Mouse (Mus musculus): ENCODE measurements at regions not wholly inside any gene's neighbourhood (a gene's known extent, or its start where the extent isn't known, plus 50 kb on each side); places are given as distances from the start of the nearest gene placed in this dataset.

DNA sequence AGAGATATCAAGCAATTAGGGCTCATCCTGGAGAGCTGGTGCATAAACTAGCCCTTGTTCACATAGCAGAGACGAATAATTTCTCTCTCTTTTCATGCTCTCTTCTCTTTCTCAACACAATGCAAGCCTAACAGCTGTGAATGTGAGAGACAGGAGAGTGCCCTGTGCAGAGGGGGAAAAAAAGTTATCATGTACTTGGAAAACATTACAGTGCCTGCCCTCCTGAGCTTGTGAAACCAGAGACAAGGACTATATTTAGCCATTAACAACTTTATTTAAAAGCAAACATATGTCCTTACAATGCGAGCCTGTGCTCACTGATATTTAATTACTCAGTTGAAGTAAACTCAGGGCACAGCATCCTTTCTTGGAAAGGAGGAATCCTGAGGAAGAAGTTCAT lies 543.8 kb upstream of the Tenm3 start:
- TF ChIP-seq POLR2A (IDR thresholded peaks at IDR 0.05; ENCODE audit: borderline replicate concordance, extremely low read depth, insufficient read depth, insufficient read length, poor library complexity, severe bottlenecking) (no peak), CTCF (IDR thresholded peaks at IDR 0.05; ENCODE audit: borderline replicate concordance, extremely low read depth, insufficient read depth, insufficient read length) (no peak)
